Mouse (Mus musculus): ENCODE data around the gene Ucp2.

DNA sequence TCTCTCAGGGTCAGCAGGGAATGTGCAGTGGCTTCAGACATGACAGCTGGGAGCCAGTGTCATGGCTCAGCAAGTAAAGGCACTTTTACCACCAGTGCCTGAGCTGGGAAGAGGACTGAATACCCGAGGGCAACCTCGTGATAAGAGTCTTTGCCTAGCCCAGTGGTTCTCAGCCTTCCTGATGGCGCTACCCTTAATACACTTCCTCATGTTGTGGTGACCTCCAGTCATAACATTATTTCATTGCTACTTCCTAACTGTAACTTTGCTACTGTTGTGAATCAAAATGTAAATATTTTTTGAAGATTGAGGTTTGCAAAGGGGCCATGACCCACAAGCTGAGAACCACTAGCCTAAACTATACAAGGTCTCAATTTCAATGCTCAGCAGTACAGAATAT, 15.5 kb downstream of the Ucp2 start:
- TF ChIP-seq CTCF (conservative IDR thresholded peaks at IDR 0.05; ENCODE audit: low read length) (no peak), NANOG (IDR thresholded peaks at IDR 0.05; ENCODE audit: borderline replicate concordance, low read length) (no peak), POU5F1 (IDR thresholded peaks at IDR 0.05; ENCODE audit: borderline replicate concordance, low read length) (no peak)
